Mouse (Mus musculus) hindlimb bud, embryonic 11.5 days (tissue): ENCODE measurements at regions not wholly inside any gene's neighbourhood (a gene's known extent, or its start where the extent isn't known, plus 50 kb on each side); places are given as distances from the start of the nearest gene placed in this dataset.

Experiments used
- DNase-seq: peaks from one replicate; pipeline ENCODE4 v3.0.0-alpha.2; 2012; ENCODE audit warnings: low read depth, low spot score; ENCODE audit errors: extremely low spot score

DNA sequence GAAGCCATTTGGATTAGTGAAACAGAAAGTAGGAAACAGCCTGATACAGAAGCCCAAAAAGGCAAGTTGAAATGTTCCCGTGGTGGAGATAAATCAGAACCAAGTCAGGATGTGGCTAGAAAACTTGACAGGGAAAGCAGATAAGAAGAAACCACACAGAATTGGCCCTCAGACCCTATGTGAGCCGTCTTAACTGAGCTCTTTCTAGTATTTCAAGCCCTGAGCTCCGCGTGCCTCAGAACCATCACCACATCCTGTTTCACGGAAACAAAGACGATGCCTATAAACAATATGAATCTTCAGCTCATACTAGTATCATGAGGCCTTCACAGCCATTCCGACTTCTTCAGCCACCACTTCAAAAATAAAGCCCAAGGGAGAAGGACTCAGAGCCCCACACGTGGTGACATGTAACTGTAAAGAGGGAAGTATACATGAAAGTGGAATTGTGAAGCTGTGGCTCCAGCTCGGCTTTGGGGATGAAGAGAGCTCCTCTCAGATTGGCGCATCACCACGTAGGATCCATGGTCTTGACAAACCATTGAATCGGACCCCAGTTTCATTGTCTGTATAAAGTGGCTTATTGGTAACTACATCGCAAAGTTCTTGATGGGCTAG, 104.2 kb upstream of the 2610301B20Rik start:
- no peak for DNase-seq

DNA sequence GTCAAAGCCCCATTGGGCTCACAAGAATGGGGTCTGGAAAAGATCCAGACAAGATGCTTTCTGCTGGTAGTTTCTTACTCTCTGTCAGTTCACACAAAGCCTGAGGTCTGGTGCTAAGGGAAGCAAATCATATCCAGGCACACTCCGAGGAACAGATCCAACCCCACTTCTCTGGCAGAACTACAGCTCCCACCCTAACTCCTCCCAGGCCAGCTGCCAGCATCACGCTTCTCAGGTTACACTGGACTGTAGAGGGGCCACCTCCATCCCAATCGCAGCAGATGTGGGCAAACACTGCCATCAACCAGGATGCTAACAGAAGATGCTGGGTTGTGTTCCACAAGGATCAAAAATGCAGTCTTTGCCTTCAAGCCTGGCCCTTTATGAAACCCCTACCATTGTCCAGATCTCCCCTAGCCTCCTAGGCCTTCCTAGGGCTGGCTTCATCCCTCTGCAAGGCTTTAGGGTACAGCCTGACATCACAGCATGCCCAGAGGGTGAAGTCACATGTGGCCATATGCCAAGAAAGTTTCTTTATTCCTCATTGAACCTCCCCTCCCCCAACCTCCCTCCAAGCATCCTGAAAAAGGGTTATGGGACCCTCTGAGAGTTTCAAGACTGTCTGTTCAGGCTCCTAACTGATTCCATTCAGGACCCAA, 99.6 kb upstream of the 2610301B20Rik start:
- DNase-seq: peak; percentile 10

DNA sequence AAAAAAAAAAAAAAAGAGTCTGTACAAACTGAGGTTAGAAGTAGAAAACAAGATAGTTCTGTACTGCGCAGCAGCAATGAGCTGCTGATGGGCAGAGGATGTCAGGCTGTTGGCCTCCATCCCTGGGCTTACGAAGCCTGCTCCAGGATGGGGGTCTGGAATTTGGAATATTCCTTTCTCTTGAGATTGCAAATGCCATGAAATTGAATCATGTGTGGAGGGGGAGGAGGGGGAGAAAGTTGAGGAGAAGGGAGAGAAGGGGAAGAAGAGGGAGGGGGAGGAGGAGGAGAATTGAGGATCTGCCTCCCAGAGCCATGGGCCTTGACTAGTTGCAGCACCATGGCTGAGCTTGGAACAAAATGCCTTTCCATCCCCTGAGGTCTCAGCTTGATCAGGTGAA, 87.6 kb upstream of the 2610301B20Rik start:
- DNase-seq: no peak

DNA sequence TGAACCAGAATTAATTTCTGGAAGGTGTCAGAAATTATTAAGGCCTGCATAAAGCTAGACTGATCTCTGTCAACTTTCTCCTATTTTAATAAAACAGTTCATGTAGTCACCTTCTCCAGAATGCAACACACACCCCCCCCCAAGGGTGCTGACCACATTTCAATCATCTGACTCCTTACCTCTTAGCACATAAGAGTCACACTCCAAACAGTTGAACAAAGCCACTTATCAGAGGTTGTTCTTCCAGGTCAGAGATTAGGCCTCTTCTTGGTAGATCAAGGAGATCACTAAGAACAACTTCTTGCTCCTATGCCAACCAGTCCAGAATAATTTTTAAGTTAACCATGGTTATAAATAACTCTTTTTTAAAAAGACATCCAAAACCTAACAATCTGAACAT, 86.0 kb upstream of the 2610301B20Rik start:
- DNase-seq: no peak

DNA sequence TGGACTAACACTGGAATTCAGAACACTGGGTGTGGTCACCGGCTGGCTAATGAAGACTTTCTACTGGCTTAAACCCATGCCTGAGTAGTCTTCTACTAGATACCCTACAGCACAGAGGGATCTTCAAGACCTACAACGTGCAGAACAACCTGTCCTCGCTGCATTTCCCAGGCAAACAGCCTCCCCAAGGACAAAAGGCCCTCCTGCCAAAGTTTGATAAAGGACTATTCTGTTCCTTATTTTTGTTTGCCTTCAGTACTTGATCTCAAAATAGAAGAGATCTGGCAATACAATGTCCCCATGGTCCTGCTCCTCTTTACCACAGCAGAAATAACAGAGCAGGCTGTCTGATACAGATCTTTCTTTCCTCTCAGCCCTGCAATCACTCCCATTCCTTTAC, 85.2 kb upstream of the 2610301B20Rik start:
- DNase-seq: no peak

DNA sequence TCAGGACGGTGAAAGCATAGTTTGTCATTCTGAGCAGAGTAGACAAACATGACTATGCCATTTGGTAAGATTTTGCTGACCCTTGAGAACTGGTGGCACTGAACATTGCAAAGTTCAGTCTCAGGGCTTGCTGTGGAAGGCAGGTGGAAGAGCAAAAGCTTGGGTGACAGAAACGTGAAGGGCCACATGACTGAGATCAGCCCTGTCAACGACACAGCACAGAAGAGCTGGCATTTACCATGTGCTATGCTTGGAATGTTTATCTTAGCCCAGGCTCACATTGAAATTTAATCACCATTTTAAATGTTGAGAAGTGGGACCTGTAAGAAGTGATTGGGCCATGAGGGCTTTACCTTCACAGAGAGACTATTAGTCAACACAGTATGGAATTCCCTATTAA, 81.7 kb upstream of the 2610301B20Rik start:
- no peak for DNase-seq

DNA sequence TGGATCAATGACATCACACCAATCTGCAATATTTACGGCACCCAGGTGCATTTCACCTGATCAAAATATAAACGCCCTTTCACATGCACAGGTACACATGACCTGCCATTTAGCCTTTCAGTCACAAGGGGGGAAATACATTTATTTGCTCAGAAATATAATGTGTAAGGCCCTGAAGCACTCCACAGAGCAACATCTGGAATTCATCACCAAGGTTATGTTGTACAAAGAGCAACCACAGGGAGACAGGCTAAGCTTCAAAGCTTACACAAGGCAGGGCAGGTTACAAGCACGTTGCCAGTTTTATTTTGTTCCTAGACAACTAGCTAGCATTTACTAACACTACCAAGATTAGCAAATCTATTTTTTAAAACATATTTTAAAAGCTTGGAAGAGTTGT, 79.8 kb upstream of the 2610301B20Rik start:
- peak; percentile 71 for DNase-seq

DNA sequence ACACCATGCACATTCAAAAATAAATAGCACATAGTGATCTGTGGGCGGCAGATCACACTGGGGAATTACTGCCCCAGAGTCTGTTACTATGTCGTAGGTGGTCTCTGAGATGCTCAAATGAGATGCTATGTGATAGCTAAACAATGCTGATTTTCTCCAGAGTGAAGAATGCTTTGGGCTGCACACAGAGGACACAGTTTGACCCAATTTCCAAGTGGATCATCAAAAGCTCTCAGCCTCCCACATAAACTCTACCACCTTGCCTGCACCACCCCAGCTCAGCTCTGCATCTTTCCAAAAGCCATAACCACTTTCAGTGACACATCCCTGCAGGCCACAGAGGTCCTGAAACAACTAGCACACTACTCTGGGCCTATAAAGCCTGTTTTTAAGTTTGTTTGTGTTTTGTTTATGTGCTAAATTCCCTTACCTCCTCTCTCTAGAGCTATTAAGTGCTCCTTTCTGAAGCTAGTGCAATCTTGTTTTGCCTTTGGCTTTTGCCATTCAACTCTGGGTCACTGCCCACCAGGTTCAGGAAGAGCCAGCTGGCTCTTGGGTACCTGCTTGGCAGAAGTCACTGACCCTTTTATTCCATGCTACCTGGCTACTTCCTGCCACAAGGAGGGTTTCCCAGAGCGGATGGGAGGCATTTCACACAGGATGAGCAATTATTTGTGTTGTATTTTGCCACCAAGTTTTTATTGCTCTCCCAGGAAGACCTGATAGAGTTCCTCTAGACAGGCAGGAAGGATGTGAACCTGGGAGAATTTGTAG, 73.3 kb upstream of the 2610301B20Rik start:
- DNase-seq: no peak

DNA sequence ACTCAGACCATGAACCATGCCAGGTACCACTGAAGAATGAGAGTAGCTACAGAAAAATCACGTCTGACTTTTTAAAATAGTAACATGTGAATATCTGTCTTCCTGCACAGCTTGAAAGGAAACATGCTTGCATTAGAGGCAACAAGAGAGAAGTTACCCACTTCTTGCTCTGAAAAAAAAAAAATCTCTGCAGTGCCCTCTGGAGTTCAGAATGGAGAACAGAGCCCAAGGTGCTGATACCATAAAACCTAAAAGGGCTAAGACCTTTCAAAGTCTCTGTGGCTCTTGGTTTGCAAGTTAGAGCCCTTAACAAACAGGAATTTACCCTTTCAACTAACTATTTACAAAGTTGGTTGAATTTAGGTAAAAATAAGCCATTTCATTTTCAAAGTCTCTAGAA, 69.6 kb upstream of the 2610301B20Rik start:
- DNase-seq: no peak

DNA sequence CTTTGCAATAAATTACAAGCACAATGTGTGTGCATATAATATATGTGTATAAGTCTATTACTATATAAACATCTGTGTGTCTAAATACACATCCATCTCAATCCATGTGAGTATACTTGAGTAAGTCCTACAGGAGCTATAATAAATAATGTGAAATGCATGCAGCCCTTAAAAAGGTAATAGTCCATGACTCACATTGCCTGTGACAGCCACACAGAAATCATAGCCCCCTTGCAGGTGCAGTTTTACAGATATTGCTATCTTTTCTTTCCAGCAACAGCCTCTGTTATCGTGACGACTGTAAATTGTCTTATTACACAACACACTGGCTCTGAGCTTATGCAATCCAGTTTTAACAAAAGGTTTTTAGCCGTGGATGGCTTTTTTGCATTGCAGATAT, 67.0 kb upstream of the 2610301B20Rik start:
- DNase-seq: no peak

DNA sequence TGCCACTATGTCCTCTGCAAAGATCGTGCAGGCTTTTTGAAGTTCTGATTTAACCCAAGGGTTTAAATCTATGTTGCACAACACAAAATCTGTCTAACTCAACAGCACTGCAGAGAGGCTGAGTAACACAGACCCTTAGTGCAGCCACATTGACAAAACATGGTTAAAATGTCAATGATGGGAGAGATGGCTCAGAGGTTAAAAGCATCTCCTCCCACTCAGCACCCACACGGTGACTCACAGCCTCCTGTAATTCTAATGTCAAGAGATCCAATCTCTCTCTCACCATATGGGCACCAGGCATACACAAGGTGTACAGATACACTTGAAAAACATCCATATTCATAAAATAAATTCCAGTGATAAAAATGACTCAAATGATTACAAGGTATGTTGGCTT, 61.4 kb upstream of the 2610301B20Rik start:
- no peak for DNase-seq
